Mouse (Mus musculus) E14TG2a.4 (cell line): ENCODE measurements around the gene Ralgps1.
"Not testable (repeated sequence)": the region's sequence is repeated elsewhere in the genome, so short reads cannot be mapped to it uniquely, and the experiment has no call there.

ENCODE experiments used
- H3K27me3 ChIP-seq: 2 replicates; pipeline ENCODE4 v1.6.1; 2014; ENCODE audit warnings: low read length, control low read depth; ENCODE audit not compliant: insufficient read depth
- H3K36me3 ChIP-seq: 2 replicates; pipeline ENCODE4 v1.6.1; 2014; ENCODE audit warnings: low read length, control low read depth; ENCODE audit not compliant: insufficient read depth
- H3K4me1 ChIP-seq: replicated peaks from 2 replicates; pipeline ENCODE4 v1.6.1; 2014; ENCODE audit warnings: low read depth, low read length, control low read depth
- H3K4me3 ChIP-seq: replicated peaks from 2 replicates; pipeline ENCODE4 v1.5.1; 2014; ENCODE audit warnings: mild to moderate bottlenecking, low read length
- H3K9me3 ChIP-seq: 2 replicates; pipeline ENCODE4 v1.6.1; 2014; ENCODE audit warnings: low read length, control low read depth
- CTCF ChIP-seq: conservative IDR thresholded peaks from 2 replicates; pipeline ENCODE4 v1.5.1; 2014; ENCODE audit warnings: low read length
- NANOG ChIP-seq: IDR thresholded peaks from 2 replicates; pipeline ENCODE4 v1.6.1; 2014; ENCODE audit warnings: borderline replicate concordance, low read length, mixed read lengths
- POU5F1 ChIP-seq: IDR thresholded peaks from 2 replicates; pipeline ENCODE4 v1.6.1; 2014; ENCODE audit warnings: low read length, borderline replicate concordance

The Ralgps1 gene

DNA sequence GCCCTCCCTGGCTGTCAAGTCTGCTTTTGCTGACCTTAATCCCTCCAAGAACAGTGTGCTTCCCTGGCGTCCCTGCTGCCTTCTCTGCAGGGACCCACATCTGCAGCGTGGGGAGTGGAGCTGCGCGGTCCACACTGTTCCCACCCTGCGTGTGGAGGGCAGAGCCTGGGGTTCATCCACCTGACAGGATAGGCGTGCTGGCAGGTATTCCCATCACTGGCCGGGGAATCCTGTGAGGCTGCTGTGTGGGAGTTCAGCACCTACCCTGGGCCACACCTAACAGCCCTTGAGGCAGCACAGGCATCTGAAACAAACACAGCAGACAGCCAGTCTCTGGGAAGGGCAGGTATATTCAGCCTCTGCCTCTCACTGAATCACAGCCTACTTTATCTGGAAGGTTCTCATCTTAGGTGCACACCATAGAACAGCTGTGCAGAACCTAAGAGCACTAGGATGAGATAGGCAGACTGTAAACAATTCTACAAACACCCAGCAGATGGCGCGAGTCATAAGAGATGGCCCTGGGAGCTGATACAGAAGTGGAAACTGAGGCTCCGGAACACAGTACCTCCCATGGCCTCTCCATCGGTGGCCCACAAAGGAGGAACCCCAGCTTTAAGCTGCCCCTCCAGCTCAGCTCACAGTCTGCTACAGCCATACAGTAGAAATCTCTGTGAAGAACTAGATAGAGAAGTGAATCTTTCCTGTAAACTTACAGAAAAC lies 152.2 kb downstream of the Ralgps1 start:
- Histone ChIP-seq H3K9me3 (no peaks in the 10 kb centered on the region), H3K4me1 (peaks cover 37% of the 10 kb centered on the region), H3K4me3 (no peak overlapping the region), H3K27me3 (no peaks in the 10 kb centered on the region), H3K36me3 (peaks cover 13% of the 10 kb centered on the region; the same call in 1 of the 2 replicates)
- no peak for TF ChIP-seq POU5F1
- TF ChIP-seq CTCF, result peak; percentile 58
- no peak for TF ChIP-seq NANOG

DNA sequence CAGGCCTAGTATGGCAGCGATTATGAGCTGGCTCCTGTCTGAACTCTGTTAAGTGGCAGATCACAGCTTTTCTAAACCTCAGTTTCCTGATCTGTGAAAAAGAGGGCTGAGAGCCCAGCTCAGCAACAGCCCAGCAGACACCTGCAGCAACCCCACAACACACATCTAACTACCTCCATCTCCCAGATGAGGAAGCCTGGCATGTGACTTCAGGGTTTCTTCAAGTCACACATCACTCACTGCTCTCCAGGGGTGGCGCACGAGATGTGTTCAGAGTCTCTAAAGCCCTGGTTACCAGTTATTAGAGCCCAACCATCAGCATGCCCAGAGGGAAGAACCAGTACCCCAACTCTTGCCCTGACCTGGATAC lies 153.9 kb downstream of the Ralgps1 start:
- no peaks in the 10 kb centered on the region for H3K27me3 ChIP-seq
- TF ChIP-seq NANOG (no peak), POU5F1 (no peak), CTCF (no peak)
- no peaks in the 10 kb centered on the region for H3K9me3 ChIP-seq
- peaks cover 39% of the 10 kb centered on the region for H3K4me1 ChIP-seq
- H3K4me3 ChIP-seq, result peak overlapping the region; percentile 75
- peaks cover 11% of the 10 kb centered on the region; the same call in 1 of the 2 replicates for H3K36me3 ChIP-seq

DNA sequence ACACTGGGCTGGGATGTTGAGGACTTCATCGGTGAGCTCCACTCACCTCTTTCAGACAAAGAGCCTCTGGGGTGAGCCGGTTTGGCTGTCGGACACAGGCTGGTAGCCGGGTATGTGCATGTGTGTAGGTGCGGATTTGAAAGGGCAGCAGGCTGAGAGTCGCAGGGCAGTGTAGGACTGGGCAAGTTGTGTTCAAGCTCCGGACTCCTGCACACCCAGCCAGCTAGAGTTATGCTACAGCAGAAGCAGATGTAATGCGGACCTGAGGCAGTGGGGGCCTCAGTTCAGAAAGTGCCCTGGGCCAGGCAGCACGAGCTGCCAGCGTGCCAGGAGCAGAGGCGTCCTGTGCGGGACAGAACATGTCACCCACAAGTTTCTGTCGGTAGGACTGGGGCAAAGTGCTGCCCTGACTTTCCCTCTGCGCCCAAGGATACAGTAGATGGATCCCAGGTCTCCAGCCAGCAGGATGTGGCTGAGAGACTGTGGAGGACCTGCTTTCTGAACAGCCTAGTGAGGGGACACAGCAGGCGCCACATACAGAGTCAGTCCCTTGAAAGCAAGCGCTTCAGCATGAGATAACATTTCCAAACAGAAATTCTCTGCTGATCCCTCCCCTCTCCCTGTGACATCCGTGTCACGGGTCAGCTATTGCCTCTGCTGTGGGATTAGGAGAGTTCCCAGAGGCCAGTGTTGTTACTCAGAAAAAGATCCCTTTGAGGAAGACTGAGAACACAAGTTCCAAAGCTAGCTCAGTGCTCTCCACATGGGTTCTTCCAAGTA lies 154.5 kb downstream of the Ralgps1 start:
- peaks cover 39% of the 10 kb centered on the region for H3K4me1 ChIP-seq
- peak overlapping the region; percentile 75 for H3K4me3 ChIP-seq
- H3K27me3 ChIP-seq, result no peaks in the 10 kb centered on the region
- H3K9me3 ChIP-seq, result no peaks in the 10 kb centered on the region
- TF ChIP-seq CTCF, result no peak
- no peak for TF ChIP-seq POU5F1
- no peak for TF ChIP-seq NANOG
- H3K36me3 ChIP-seq, result peaks cover 5% of the 10 kb centered on the region; the same call in 1 of the 2 replicates

DNA sequence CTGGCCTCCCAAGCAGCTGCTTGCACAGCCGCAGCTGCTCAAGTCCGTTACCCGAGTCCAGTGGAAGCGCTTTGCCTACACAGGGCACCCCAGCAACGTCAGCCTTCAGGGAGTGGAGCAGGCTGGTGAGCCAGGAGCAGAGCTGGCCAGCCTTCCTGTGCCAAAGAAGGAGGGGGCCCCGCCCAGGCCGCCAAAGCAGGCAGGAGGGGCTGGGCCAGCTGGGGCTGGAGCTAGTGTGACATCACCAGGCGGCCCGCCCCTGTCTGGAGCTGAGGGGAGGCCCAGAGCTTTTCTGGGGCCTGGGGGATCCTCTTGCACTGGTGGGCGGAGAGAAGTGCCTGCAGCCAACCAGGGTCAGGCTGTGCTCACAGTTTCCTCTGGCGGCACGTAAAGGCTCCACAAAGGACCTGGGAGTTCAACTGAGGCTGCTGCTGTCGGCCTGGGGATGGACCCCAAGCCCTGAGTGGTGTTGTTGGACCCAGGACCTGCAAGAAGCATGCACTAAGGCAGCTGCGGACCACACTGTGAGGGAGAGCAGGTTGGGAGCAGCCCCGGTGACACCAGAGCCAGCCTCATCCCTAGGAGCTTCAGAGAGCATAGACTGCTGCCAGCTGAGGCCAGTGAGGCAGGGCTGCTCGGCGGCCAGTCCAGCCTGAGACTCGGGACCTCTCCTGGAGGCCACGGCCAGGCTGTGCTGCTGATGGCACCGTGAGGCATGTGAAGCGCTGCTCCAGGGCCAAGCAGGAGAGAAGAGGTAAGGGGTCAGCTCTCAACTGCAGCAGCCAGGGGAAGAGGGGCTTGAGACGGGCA lies 155.4 kb downstream of the Ralgps1 start, which contains the start of gene Angptl2:
Gene Angptl2 (plus strand): TSS at position 370 of the 810 bp plus-strand sequence.
- H3K4me1 ChIP-seq, result peaks cover 40% of the 10 kb centered on the region
- no peaks in the 10 kb centered on the region for H3K9me3 ChIP-seq
- 0 out of 2 replicates have a peak, but pooled peaks cover 5% of the 10 kb centered on the region for H3K36me3 ChIP-seq
- peak within 1 kb of the TSS; percentile 75 for H3K4me3 ChIP-seq
- TF ChIP-seq NANOG (no peak), POU5F1 (no peak), CTCF (no peak)
- H3K27me3 ChIP-seq, result no peaks in the 10 kb centered on the region

DNA sequence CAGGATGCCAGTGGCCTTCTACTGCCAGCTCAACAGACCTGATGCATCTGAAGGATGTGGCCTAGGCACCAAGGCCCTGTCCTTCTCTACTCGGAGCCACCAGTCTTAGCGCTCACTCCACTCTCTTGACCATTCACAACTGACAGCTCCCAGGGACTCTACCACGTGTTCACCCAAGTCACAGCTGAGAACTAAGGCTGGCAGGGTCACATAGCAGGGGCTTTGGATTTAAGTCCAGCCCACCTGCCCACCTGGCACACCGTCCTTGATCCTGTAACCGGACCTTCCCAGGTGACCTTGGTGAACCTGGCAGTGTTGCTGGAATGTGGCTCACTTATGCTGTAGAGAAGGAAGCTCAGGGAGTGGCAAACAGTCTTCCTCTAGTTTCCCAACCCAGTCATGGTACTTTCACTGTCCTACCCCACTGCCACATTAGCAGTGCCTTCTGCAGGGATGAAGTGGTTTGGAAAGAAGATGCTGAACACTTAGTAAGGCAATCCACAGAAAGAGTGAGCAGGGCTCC lies 156.0 kb downstream of the Ralgps1 start:
- H3K4me3 ChIP-seq, result peak overlapping the region; percentile 75
- H3K27me3 ChIP-seq, result no peaks in the 10 kb centered on the region
- H3K4me1 ChIP-seq, result peaks cover 46% of the 10 kb centered on the region
- 0 out of 2 replicates have a peak, but pooled peaks cover 5% of the 10 kb centered on the region for H3K36me3 ChIP-seq
- H3K9me3 ChIP-seq, result no peaks in the 10 kb centered on the region
- no peak for TF ChIP-seq NANOG
- no peak for TF ChIP-seq POU5F1
- TF ChIP-seq CTCF, result no peak

DNA sequence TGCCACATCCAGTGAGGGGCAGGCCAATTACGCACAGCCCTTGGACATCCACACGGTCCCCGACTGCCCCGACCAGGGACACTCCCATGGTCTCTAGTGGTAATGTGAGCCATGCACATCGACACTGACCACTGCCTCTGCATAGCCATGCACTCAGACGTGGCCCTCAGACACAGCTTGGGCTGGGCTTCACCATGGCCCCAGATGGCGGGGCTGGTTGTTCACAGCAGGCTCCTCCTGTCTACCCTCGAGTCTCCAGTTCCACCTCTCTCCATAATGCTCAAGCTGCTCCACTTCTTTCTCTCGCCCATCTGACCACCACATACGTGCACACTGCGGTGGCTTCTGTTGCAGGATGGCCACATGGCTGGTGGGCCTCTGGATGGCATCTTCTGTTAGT lies 160.0 kb downstream of the Ralgps1 start:
- not testable (repeated sequence) for H3K36me3 ChIP-seq, H3K9me3 ChIP-seq, H3K27me3 ChIP-seq, H3K4me3 ChIP-seq
- peaks cover 32% of the 10 kb centered on the region for H3K4me1 ChIP-seq

DNA sequence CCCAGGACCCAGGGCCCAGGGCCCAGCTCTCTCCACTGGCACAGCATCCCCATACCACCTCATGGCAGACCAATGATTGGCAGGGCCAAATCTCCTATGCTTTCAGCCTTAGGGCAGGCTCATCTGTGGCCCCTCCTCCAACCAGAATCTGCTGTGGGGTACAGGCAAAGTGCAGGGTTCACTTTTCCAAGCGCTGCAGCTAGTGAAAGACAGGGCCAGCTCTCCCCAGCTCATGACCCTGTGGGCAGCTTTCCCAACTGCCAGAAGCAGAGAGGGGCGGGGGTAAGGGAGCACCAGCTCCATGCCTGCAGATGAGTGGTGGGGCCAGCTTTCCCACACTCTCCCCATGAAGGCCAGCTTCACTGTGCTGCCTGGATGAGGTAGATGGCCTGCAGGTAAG lies 160.4 kb downstream of the Ralgps1 start:
- TF ChIP-seq CTCF (no peak), POU5F1 (no peak), NANOG (no peak)

DNA sequence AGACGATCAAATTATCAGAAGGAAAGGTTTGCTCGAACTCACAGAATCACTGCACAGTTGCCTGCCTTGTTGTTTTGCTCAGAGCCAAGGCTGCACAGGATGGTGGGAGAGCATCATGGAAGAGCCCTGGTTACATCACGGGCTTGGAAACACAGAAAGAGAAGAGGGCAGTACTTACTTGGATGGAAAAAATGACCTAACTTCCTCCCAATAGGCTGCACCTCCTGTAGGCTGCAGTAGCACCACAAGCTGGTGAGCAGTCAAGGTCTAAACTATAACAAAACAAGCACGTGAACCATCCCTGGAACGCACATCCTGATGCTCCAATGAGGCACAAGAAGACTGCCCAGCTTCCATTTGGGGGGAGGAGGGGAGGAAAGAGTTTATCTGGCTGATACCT lies 163.2 kb downstream of the Ralgps1 start:
- Histone ChIP-seq H3K4me1 (peaks cover 37% of the 10 kb centered on the region), H3K27me3 (no peaks in the 10 kb centered on the region), H3K36me3 (no peaks in the 10 kb centered on the region), H3K9me3 (no peaks in the 10 kb centered on the region), H3K4me3 (no peak overlapping the region)
- TF ChIP-seq POU5F1, result no peak
- no peak for TF ChIP-seq NANOG
- no peak for TF ChIP-seq CTCF

More for the DNA sequence above, 160.4 kb downstream of the Ralgps1 start:
- Histone ChIP-seq H3K9me3 (no peaks in the 10 kb centered on the region), H3K4me1 (peaks cover 31% of the 10 kb centered on the region), H3K27me3 (no peaks in the 10 kb centered on the region), H3K4me3 (no peak overlapping the region), H3K36me3 (no peaks in the 10 kb centered on the region)
